Mouse (Mus musculus): Measurements from ENCODE around the gene Tmem53.

Gene Tmem53

DNA sequence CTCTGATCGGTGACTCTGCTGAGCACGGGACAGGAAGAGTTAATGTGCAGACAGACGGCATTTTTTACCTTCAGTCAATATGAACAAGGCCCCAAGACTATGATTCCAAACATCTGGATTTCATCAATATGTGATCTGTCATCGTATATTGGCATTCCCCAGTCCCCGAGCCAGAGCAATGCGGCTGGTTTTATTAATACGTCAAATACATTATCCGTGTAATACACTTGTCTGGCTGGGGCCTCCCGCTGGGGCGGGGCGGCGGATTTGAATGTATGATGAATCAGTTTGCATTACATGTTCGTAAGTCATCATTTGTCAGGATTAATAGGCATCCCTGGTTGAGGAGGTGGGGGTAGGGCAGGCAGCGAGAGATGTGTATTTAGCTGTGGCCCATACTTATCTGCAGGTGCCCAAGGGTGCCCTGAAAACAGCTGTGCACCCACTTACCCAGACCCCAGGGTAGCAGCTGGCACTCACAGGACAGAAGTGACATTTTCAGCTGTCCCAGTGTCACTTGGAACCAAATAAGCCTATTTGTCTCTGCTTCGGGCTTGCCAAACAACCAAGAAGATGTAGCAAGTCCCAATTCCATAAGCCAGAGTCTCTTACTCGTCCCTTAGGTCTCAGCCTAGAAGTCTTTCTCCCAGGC, 63.2 kb downstream of the Tmem53 start:
- no peak for DNase-seq (ENCODE audit: low read depth, low spot score)

DNA sequence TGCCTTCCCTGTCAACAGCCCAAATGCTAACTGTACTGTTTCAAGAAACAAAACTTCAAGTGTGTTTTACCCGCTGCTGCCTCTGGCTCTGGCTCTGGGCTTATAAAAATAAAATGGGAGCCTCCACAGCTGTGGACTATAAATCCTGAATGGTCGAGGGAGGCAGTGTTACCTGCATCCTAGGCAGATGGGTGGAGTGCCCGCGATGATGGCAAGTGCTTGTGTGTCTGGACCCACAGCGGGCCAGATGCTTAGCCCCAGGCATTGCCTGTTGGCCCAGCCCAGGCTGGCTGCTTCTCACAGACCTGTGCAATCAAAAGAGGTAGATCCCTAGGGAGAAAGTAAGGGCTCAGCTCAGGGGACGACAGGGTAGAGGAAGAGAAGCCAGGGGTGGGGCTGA, 65.0 kb downstream of the Tmem53 start:
- DNase-seq (ENCODE audit: low read depth, low spot score), result no peak

DNA sequence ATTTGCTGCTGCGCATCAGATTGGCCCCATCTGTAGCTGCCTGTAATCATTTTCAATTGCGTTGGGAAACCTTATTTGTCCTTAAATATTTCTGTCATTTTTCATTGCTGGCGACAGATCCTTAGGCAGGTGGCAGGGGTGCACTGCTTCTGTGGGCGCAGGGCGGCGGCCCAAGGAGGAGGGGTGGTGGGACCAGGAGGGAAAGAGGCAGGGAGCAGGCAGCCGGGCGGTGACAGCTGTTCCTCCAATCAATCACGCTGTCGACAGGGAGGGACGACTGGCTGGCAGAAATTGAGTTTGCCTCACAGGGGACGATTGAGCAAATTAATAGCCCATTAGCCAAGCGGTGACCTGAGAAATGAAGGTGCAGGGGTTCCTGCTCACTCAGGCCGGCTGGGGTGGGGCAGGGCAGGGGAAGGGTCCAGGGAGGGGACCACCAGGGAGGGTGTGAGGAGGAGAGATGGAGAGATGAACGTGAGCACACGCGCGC, 66.0 kb downstream of the Tmem53 start:
- peak; percentile 71 for DNase-seq (ENCODE audit: low read depth, low spot score)

Measured in mesoderm, embryonic 11.5 days (tissue).